Mouse (Mus musculus) mouse trophoblast stem cell (cell line): Measurements from ENCODE around the gene Il10rb.

Experiments used
- in situ Hi-C, 2 experiments: fragments of 300-500 bp; cut with MseI, MboI; formaldehyde crosslinking; loops; 2 replicates in 1 of 2; 3 replicates in 1 of 2; pipeline ENCODE4 v1.15.1; 2025

Gene Il10rb

GRCm38 (mm10) chr16:91450137-91451064 lies 44.4 kb downstream of the Il10rb start:
- in situ Hi-C loops: no loop called here

DNA sequence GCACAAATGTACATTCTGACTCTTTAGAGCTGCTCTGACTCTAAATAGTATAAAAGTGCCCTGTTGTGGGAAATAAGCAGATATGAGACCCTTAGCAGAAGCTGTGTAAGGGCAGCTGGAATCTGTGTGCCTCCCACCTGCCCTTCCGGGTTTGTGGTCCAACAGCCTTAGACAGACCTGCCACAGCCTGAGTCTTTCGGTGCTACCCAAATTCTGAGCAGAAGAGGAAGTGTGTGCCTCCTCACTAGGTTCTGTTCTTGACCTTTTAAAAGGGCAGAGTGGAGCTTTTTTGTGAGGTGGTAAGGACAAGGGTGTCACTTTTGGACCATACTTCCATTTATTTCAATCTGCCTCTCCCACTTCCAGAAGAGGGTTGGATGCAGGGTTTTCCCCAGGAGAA lies 46.0 kb downstream of the Il10rb start:
- in situ Hi-C loops: no loop called here

GRCm38 (mm10) chr16:91452363-91452896 lies 46.5 kb downstream of the Il10rb start:
- in situ Hi-C loops: no loop called here

DNA sequence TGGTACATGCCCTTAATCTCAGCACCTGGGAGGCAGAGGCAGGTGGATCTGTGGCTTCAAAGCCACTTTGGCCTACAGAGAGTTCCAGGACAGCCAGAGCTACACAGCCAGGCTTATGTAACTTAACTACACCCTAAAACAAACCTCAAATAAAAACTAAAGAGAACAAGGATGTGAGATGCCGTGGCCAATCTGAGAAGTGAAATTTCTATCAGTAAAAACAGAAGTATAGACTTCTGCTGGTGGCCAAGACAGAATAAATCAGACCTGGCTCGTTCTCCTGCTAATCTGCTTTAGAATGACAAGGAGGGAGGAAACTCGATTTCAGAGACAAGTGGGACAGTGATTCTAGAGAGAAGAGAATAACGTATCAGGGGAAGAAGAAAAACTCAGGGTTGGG lies 49.9 kb downstream of the Il10rb start:
- in situ Hi-C loops: no loop called here

DNA sequence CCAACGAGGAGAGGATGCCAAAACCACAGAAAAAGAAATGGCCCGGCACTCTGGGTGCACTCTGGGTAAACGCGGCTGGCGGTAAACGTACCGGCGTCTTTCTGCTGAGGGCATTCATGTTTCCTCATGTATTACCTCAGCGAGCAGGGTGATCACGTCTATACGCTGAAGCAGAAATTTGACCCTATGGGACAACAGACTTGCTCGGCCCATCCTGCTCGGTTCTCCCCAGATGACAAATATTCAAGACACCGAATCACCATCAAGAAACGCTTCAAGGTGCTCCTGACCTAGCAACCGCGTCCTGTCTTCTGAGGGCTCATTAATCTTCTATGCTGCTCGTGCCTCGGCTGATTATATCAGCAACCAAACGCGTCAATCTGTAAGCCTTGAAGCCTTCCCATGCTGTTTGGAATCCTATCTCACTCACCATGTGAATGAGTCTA lies 52.4 kb downstream of the Il10rb start:
- in situ Hi-C loops: no loop called here

- in situ Hi-C loops: no loop called here
These were observed 53.0 kb downstream of the Il10rb start for GRCm38 (mm10) chr16:91458976-91459375.

DNA sequence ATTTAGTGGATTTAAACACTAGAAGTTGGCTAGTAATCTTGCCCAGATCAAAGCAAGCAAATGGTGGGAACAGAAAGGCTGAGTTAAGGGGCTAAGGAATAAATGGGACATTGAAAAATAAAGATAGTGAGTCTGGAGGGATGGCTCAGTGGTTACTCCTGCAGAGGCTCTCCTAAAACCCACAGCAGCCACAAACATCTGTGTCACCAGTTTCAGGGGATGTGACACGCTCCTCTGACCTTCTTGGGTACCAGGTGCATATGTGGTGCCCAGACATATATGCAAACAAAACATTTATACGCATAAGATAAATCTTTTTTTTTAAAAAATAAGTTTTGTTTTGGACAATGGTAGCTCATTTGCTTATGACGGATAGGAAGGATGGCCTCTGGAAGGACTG lies 53.4 kb downstream of the Il10rb start:
- in situ Hi-C loops: no loop called here

GRCm38 (mm10) chr16:91459841-91460370 lies 53.9 kb downstream of the Il10rb start:
- in situ Hi-C loops: no loop called here

DNA sequence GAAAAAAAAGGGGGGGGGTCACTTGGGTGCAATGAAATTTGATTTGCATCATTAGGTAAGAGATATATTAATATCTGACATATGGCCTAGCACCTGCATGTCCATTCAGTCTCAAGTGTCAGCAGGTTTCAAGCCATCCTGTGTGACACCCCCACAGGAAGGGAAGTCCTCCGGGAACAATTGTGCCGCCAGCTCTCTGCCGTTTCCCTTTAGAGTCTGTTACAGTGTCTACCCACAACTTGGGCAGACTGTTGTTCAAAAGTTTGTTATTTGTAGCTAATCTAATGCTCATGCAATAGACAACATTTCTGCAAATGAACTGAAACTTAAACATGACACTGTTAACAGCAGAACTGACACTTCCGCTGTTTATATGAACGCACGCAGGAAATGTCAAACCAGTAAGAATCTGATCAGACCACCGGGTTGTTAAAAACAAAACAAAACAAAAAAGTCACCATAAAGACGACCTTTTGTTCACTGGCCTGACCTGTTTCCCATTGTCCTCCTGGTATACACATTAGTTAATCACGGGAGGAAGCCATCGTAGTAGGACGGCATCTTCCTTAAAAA lies 55.2 kb downstream of the Il10rb start:
- in situ Hi-C loops: no loop called here

DNA sequence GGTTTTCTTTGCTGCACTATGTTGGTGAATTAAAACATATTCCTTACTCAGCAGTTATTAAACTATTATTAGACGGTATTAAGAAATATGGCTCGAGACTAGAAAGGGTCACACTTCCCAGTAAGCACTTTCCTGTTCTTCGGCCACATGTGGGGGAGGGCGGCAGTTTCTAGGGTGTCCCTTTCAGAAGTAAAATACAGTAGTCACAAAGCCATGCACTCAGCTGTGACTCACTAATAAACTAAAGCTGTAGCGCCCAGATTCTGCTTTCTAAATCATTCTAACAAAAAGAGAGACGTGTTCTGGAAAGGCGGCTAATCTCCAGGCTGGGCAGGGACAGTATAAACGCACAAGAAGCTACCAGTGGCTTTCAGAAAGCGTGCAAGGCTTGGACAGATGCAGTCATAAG lies 55.8 kb downstream of the Il10rb start:
- in situ Hi-C loops: no loop called here

DNA sequence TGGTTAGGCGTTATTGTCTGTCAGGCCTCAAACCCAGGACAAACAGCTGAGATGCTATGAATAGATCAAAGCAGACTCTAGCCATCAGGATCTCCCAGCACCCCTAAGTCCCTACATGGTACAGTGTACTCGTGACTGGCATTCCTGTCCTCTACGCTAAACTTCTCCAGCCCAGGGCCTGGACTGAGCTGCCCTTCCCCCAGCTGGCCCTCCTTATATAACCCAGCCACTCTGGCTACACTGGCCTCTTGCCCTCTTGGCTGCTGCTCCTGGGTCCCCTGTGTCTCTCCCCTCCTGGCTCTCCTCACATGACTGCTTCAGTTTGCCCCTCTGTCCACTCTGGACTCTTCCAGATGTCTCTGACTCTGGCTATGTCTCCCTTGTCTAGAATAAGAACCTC lies 56.7 kb downstream of the Il10rb start:
- in situ Hi-C loops: no loop called here

- in situ Hi-C loops: no loop called here
These were observed 57.4 kb downstream of the Il10rb start for GRCm38 (mm10) chr16:91463400-91463799.

GRCm38 (mm10) chr16:91463836-91464400 lies 58.0 kb downstream of the Il10rb start:
- in situ Hi-C loops: no loop called here

- in situ Hi-C loops: no loop called here
These were observed 58.9 kb downstream of the Il10rb start for GRCm38 (mm10) chr16:91464594-91465504.

GRCm38 (mm10) chr16:91465505-91466240 lies 59.7 kb downstream of the Il10rb start:
- in situ Hi-C loops: no loop called here

DNA sequence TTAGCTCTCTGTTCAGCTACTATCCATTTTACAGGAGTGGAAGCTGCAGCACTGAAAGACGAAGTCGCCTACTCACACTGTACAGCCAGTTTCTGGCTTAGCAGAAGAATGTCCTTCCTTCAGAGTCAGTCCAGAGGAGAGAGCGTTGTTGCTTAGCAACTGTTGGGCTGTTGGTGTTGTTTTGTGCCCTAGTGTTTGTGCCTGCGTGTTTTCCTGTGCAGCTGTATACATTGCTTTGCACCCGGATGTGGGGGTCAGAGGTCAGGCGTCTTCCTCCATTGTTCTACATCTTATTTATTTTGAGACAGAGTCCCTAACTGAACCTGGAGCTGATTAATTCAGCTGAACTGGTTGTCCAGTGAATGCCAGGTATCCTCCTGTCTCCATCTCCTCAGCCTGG lies 60.6 kb downstream of the Il10rb start:
- in situ Hi-C loops: no loop called here

- in situ Hi-C loops: no loop called here
These were observed 64.5 kb downstream of the Il10rb start for GRCm38 (mm10) chr16:91470470-91470869.

GRCm38 (mm10) chr16:91471481-91471880 lies 65.5 kb downstream of the Il10rb start:
- in situ Hi-C loops: no loop called here
